Mouse (Mus musculus): ENCODE measurements around the gene Rbpjl. TPM values are rescaled to one million over a fixed set of nuclear protein-coding genes. Genes with fewer than 3 reads are reported as not detected.

Gene Rbpjl
- polyA plus RNA-seq, 1 experiment from 2014 or later = not detected

- no peak for ATAC-seq
- Histone ChIP-seq H3K4me1 (ENCODE audit: control insufficient read depth, insufficient read depth, low read length) (peaks cover 13% of the 10 kb centered on the region), H3K9ac (ENCODE audit: low read length) (no peak overlapping the region), H3K9me3 (replicated peaks; ENCODE audit: control insufficient read depth, low read length) (no peaks in the 10 kb centered on the region), H3K27ac (ENCODE audit: low read depth, low read length) (no peak overlapping the region), H3K4me2 (ENCODE audit: low read length) (no peak overlapping the region), H3K36me3 (ENCODE audit: control insufficient read depth, insufficient read depth, low read length) (no peaks in the 10 kb centered on the region), H3K27me3 (replicated peaks; ENCODE audit: control insufficient read depth, insufficient read depth, low read length) (0 out of 2 replicates have a peak, but pooled peaks cover 4% of the 10 kb centered on the region), H3K4me3 (ENCODE audit: low read depth, low read length) (no peak overlapping the region)
- 79% methylated on average over 2 of the region's 2 CpGs for WGBS
- DNase-seq (ENCODE audit: low spot score) = no peak
Measured at GRCm38 (mm10) chr2:164444701-164445100, 41.8 kb downstream of the Rbpjl start.

- Histone ChIP-seq H3K36me3 (ENCODE audit: control insufficient read depth, insufficient read depth, low read length) (no peaks in the 10 kb centered on the region), H3K27me3 (replicated peaks; ENCODE audit: control insufficient read depth, insufficient read depth, low read length) (0 out of 2 replicates have a peak, but pooled peaks cover 4% of the 10 kb centered on the region), H3K9me3 (replicated peaks; ENCODE audit: control insufficient read depth, low read length) (no peaks in the 10 kb centered on the region), H3K4me2 (ENCODE audit: low read length) (no peak overlapping the region), H3K9ac (ENCODE audit: low read length) (no peak overlapping the region), H3K4me1 (ENCODE audit: control insufficient read depth, insufficient read depth, low read length) (peaks cover 13% of the 10 kb centered on the region), H3K4me3 (ENCODE audit: low read depth, low read length) (no peak overlapping the region), H3K27ac (ENCODE audit: low read depth, low read length) (no peak overlapping the region)
- DNase-seq (ENCODE audit: low spot score) (no peak), ATAC-seq (no peak)
- WGBS = 82% methylated on average over 3 of the region's 3 CpGs
Measured at GRCm38 (mm10) chr2:164445399-164446085, 42.6 kb downstream of the Rbpjl start.

- H3K36me3 ChIP-seq (ENCODE audit: control insufficient read depth, insufficient read depth, low read length) = no peaks in the 10 kb centered on the region
- peaks cover 13% of the 10 kb centered on the region for H3K4me1 ChIP-seq (ENCODE audit: control insufficient read depth, insufficient read depth, low read length)
- ATAC-seq = no peak
- H3K9me3 ChIP-seq (replicated peaks; ENCODE audit: control insufficient read depth, low read length) = no peaks in the 10 kb centered on the region
- no peak overlapping the region for H3K4me2 ChIP-seq (ENCODE audit: low read length)
- H3K27me3 ChIP-seq (replicated peaks; ENCODE audit: control insufficient read depth, insufficient read depth, low read length) = 0 out of 2 replicates have a peak, but pooled peaks cover 4% of the 10 kb centered on the region
- DNase-seq (ENCODE audit: low spot score) = no peak
- no peak overlapping the region for H3K27ac ChIP-seq (ENCODE audit: low read depth, low read length)
- 79% methylated on average over 3 of the region's 3 CpGs for WGBS
- H3K4me3 ChIP-seq (ENCODE audit: low read depth, low read length) = no peak overlapping the region
- no peak overlapping the region for H3K9ac ChIP-seq (ENCODE audit: low read length)
Measured at GRCm38 (mm10) chr2:164446086-164446469, 43.1 kb downstream of the Rbpjl start.

- Histone ChIP-seq H3K4me2 (ENCODE audit: low read length) (no peak overlapping the region), H3K9me3 (replicated peaks; ENCODE audit: control insufficient read depth, low read length) (no peaks in the 10 kb centered on the region), H3K27ac (ENCODE audit: low read depth, low read length) (no peak overlapping the region), H3K36me3 (ENCODE audit: control insufficient read depth, insufficient read depth, low read length) (no peaks in the 10 kb centered on the region), H3K9ac (ENCODE audit: low read length) (no peak overlapping the region), H3K4me3 (ENCODE audit: low read depth, low read length) (no peak overlapping the region), H3K27me3 (replicated peaks; ENCODE audit: control insufficient read depth, insufficient read depth, low read length) (no peaks in the 10 kb centered on the region), H3K4me1 (ENCODE audit: control insufficient read depth, insufficient read depth, low read length) (peaks cover 6% of the 10 kb centered on the region; the same call in 1 of the 2 replicates)
- DNase-seq (ENCODE audit: low spot score) (no peak), ATAC-seq (no peak)
- WGBS = 93% methylated on average over 1 of the region's 1 CpGs
Measured at GRCm38 (mm10) chr2:164448140-164448539, 45.2 kb downstream of the Rbpjl start.

GRCm38 (mm10) chr2:164448921-164449320 is 46.0 kb downstream of the Rbpjl start:
- no peak overlapping the region for H3K27ac ChIP-seq (ENCODE audit: low read depth, low read length)
- no peaks in the 10 kb centered on the region; the same call in 1 of the 2 replicates for H3K4me1 ChIP-seq (ENCODE audit: control insufficient read depth, insufficient read depth, low read length)

GRCm38 (mm10) chr2:164449341-164450042 is 46.6 kb downstream of the Rbpjl start:
- ATAC-seq = no peak
- no peak overlapping the region for H3K9ac ChIP-seq (ENCODE audit: low read length)
- H3K4me3 ChIP-seq (ENCODE audit: low read depth, low read length) = no peak overlapping the region
- DNase-seq (ENCODE audit: low spot score) = no peak
- no peaks in the 10 kb centered on the region for H3K9me3 ChIP-seq (replicated peaks; ENCODE audit: control insufficient read depth, low read length)
- H3K36me3 ChIP-seq (ENCODE audit: control insufficient read depth, insufficient read depth, low read length) = no peaks in the 10 kb centered on the region
- no peaks in the 10 kb centered on the region for H3K4me1 ChIP-seq (ENCODE audit: control insufficient read depth, insufficient read depth, low read length)
- WGBS = 89% methylated on average over 14 of the region's 14 CpGs
- no peaks in the 10 kb centered on the region for H3K27me3 ChIP-seq (replicated peaks; ENCODE audit: control insufficient read depth, insufficient read depth, low read length)
- no peak overlapping the region for H3K27ac ChIP-seq (ENCODE audit: low read depth, low read length)
- no peak overlapping the region for H3K4me2 ChIP-seq (ENCODE audit: low read length)

More at GRCm38 (mm10) chr2:164448921-164449320, 46.0 kb downstream of the Rbpjl start:
- Histone ChIP-seq H3K4me2 (ENCODE audit: low read length) (no peak overlapping the region), H3K27me3 (replicated peaks; ENCODE audit: control insufficient read depth, insufficient read depth, low read length) (no peaks in the 10 kb centered on the region), H3K9me3 (replicated peaks; ENCODE audit: control insufficient read depth, low read length) (no peaks in the 10 kb centered on the region), H3K4me3 (ENCODE audit: low read depth, low read length) (no peak overlapping the region), H3K36me3 (ENCODE audit: control insufficient read depth, insufficient read depth, low read length) (no peaks in the 10 kb centered on the region), H3K9ac (ENCODE audit: low read length) (no peak overlapping the region)
- DNase-seq (ENCODE audit: low spot score) = no peak
- no peak for ATAC-seq
- WGBS = 78% methylated on average over 5 of the region's 5 CpGs

- WGBS = 46% methylated on average over 12 of the region's 13 CpGs
- Histone ChIP-seq H3K36me3 (ENCODE audit: control insufficient read depth, insufficient read depth, low read length) (no peaks in the 10 kb centered on the region), H3K27ac (ENCODE audit: low read depth, low read length) (no peak overlapping the region), H3K4me3 (ENCODE audit: low read depth, low read length) (no peak overlapping the region), H3K4me2 (ENCODE audit: low read length) (no peak overlapping the region), H3K27me3 (replicated peaks; ENCODE audit: control insufficient read depth, insufficient read depth, low read length) (no peaks in the 10 kb centered on the region), H3K9ac (ENCODE audit: low read length) (no peak overlapping the region), H3K9me3 (replicated peaks; ENCODE audit: control insufficient read depth, low read length) (no peaks in the 10 kb centered on the region), H3K4me1 (ENCODE audit: control insufficient read depth, insufficient read depth, low read length) (no peaks in the 10 kb centered on the region)
- ATAC-seq (no peak), DNase-seq (ENCODE audit: low spot score) (no peak)
Measured at GRCm38 (mm10) chr2:164452000-164452676, 49.2 kb downstream of the Rbpjl start.

GRCm38 (mm10) chr2:164453047-164453757 is 50.3 kb downstream of the Rbpjl start:
- Histone ChIP-seq H3K4me1 (ENCODE audit: control insufficient read depth, insufficient read depth, low read length) (no peaks in the 10 kb centered on the region), H3K9me3 (replicated peaks; ENCODE audit: control insufficient read depth, low read length) (no peaks in the 10 kb centered on the region), H3K4me2 (ENCODE audit: low read length) (no peak overlapping the region), H3K9ac (ENCODE audit: low read length) (no peak overlapping the region), H3K4me3 (ENCODE audit: low read depth, low read length) (no peak overlapping the region), H3K27me3 (replicated peaks; ENCODE audit: control insufficient read depth, insufficient read depth, low read length) (no peaks in the 10 kb centered on the region), H3K27ac (ENCODE audit: low read depth, low read length) (no peak overlapping the region), H3K36me3 (ENCODE audit: control insufficient read depth, insufficient read depth, low read length) (no peaks in the 10 kb centered on the region)
- ATAC-seq (no peak), DNase-seq (ENCODE audit: low spot score) (no peak)
- WGBS = 84% methylated on average over 14 of the region's 14 CpGs
